Mouse (Mus musculus) midbrain, postnatal 0 days (tissue): ENCODE data around the gene Xrcc4. TPM values are rescaled to one million over a fixed set of nuclear protein-coding genes. Genes with fewer than 3 reads are reported as not detected.

Experiments
- ATAC-seq: fragments of 200-750 bp; cut with Nextera tagmentation; 2 replicates; pipeline ENCODE4 v1.8.0; 2017; ENCODE audit warnings: moderate number of reproducible peaks, mild to moderate bottlenecking, moderate TSS enrichment, moderate library complexity; ENCODE audit not compliant: low FRiP score
- DNase-seq: peaks from one replicate; pipeline ENCODE4 v3.0.0-alpha.2; 2015; ENCODE audit warnings: low spot score
- H3K27ac ChIP-seq: fragments of 300-500 bp; sonication (generic); 2 replicates; pipeline ENCODE4 v1.5.1; 2014; ENCODE audit warnings: low read depth, mild to moderate bottlenecking, low read length, mixed read lengths
- H3K27me3 ChIP-seq: fragments of 300-500 bp; sonication (generic); 2 replicates; pipeline ENCODE4 v1.6.1; 2014; ENCODE audit warnings: low read length, control low read depth, mixed read lengths; ENCODE audit not compliant: insufficient read depth
- H3K36me3 ChIP-seq: fragments of 300-500 bp; sonication (generic); 2 replicates; pipeline ENCODE4 v1.6.1; 2014; ENCODE audit warnings: low read length, control low read depth, mixed read lengths; ENCODE audit not compliant: insufficient read depth
- H3K4me1 ChIP-seq: fragments of 300-500 bp; sonication (generic); 2 replicates; pipeline ENCODE4 v1.6.1; 2014; ENCODE audit warnings: mild to moderate bottlenecking, control low read depth, antibody characterized with exemption, low read length, mixed read lengths; ENCODE audit not compliant: insufficient read depth
- H3K4me2 ChIP-seq: fragments of 300-500 bp; sonication (generic); 2 replicates; pipeline ENCODE4 v1.6.1; 2014; ENCODE audit warnings: low read depth, mild to moderate bottlenecking, low read length, mixed read lengths; ENCODE audit not compliant: poor library complexity, severe bottlenecking
- H3K4me3 ChIP-seq: fragments of 300-500 bp; sonication (generic); 2 replicates; pipeline ENCODE4 v1.5.1; 2014; ENCODE audit warnings: low read depth, mild to moderate bottlenecking, low read length, moderate library complexity
- H3K9ac ChIP-seq: fragments of 300-500 bp; sonication (generic); replicated peaks from 2 replicates; pipeline ENCODE4 v1.6.1; 2014; ENCODE audit warnings: mild to moderate bottlenecking, low read length, moderate library complexity, mixed read lengths; ENCODE audit not compliant: poor library complexity, severe bottlenecking
- H3K9me3 ChIP-seq: fragments of 300-500 bp; sonication (generic); 2 replicates; pipeline ENCODE4 v1.6.1; 2016; ENCODE audit warnings: low read length, control low read depth
- CTCF ChIP-seq: IDR thresholded peaks from 2 replicates; pipeline ENCODE4 v1.5.1; 2016; ENCODE audit warnings: antibody characterized with exemption, mild to moderate bottlenecking
- WGBS: fragments of 180-500 bp; shearing (Covaris S2); extraction: QIAGEN DNeasy Blood & Tissue Kit; methylation state at CpG from one replicate; pipeline ENCODE4 v1.1.7; 2014; 5-methylcytosine and 5-hydroxymethylcytosine counted together
- polyA plus RNA-seq: library from polyadenylated mRNA; unstranded; fragments of >200 nt; fragmentation: Nextera tagmentation; extraction: Ambion mirVana; gene quantifications from 2 replicates; pipeline ENCODE4 v1.2.1, GENCODE M21; 2015
- total RNA-seq: library from RNA; depleted of rRNA; stranded (reverse); fragments of >200 nt; gene quantifications from 2 replicates; pipeline ENCODE4 v1.2.3, GENCODE M21; 2014

Gene Xrcc4
- total and polyA plus RNA-seq, 2 experiments from 2014 or later, result 14.7 to 19.1 TPM

DNA sequence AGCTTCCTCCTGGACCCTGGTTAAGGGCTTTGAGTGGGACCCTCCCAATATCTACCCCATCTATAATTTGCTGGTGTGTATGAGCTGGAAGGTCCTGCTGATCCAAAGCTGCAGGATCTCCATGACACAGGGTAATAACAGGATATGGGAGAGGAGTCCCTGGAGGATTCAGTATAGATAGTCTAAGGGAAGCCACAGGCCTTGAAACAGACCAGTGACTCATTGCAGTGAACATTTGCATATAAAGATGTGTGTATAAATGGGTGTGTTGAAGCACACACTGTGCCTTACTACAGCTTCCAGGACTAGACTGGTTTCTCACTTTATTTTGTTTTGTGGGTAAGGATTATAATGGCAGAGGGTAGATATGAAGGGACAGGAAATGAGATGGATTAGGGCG lies 83.8 kb downstream of the Xrcc4 start:
- ATAC-seq (no peak), DNase-seq (no peak)
- no peaks in the 10 kb centered on the region for H3K36me3 ChIP-seq
- H3K9ac ChIP-seq, result no peak overlapping the region
- no peak overlapping the region for H3K4me3 ChIP-seq
- H3K9me3 ChIP-seq, result no peaks in the 10 kb centered on the region
- no peaks in the 10 kb centered on the region for H3K4me1 ChIP-seq
- 97% methylated on average over 1 of the region's 1 CpGs for WGBS
- no peak overlapping the region for H3K27ac ChIP-seq
- TF ChIP-seq CTCF, result no peak
- no peak overlapping the region for H3K4me2 ChIP-seq
- H3K27me3 ChIP-seq, result no peaks in the 10 kb centered on the region

DNA sequence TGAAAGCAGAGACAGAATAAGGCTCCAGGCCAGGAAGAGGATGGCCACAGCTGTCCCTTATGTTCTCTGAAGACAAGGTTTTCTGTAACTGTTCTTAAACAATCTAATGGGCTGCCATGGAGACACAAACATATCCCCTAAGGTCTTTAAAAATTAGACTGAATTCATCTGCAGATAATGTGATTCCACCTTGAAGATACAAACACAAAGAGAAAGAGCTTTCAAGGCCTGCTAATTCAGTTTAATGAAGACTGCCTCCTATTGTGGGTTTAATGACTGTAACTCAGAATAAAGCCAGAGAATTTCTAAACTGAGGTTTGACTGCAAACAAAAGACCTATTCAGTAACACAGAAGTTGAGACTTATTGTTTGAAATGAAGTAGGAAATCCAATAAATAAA lies 91.9 kb downstream of the Xrcc4 start:
- Histone ChIP-seq H3K36me3 (no peaks in the 10 kb centered on the region), H3K27me3 (no peaks in the 10 kb centered on the region), H3K4me3 (no peak overlapping the region), H3K4me2 (no peak overlapping the region), H3K9me3 (no peaks in the 10 kb centered on the region), H3K9ac (no peak overlapping the region), H3K27ac (no peak overlapping the region), H3K4me1 (no peaks in the 10 kb centered on the region)
- no peak for TF ChIP-seq CTCF
- ATAC-seq (no peak), DNase-seq (peak; percentile 10)

DNA sequence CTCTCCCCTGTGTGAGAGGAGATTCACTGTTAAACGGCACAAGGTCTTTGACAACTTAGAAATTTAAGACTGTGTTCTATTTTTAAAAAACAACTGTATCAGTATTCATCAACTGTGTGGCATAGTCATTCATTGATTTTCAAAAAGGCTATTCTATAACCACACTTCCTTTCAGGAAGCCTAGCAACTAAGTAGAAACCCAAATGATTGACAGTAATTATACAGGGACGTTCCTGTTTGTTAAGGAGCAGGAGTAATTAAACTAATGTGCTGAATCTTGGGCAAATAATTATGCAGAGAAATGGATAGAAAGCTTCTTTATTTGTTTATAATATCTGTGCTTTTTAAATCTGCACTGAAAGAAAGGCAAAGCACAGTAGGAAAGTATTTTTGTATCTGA lies 103.3 kb downstream of the Xrcc4 start:
- no peaks in the 10 kb centered on the region for H3K9me3 ChIP-seq
- H3K27ac ChIP-seq, result no peak overlapping the region
- no peak overlapping the region for H3K4me2 ChIP-seq
- H3K9ac ChIP-seq, result no peak overlapping the region
- no peaks in the 10 kb centered on the region for H3K4me1 ChIP-seq
- no peak overlapping the region for H3K4me3 ChIP-seq
- no peak for DNase-seq
- no peaks in the 10 kb centered on the region for H3K36me3 ChIP-seq
- no peaks in the 10 kb centered on the region for H3K27me3 ChIP-seq
- ATAC-seq, result no peak
- no peak for TF ChIP-seq CTCF
- WGBS, result 35% methylated on average over 2 of the region's 2 CpGs

DNA sequence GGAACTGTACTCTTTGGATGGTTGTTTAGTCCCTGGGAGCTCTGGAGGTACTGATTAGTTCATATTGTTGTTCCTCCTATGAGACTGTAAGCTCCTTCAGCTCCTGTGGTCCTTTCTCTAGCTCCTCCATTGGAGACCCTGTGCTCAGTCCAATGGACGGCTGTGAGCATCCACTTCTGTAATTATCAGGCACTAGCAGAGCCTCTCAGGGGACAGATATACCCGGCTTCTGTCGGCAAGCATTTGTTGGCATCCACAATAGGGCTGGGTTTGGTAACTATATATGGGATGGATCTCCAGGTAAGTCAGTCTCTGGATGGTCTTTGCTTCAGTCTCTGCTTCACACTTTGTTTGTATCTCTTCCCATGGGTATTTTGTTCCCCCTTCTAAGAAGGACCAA lies 118.5 kb downstream of the Xrcc4 start:
- no peak for TF ChIP-seq CTCF
- H3K4me2 ChIP-seq, result no peak overlapping the region
- 82% methylated on average over 3 of the region's 3 CpGs for WGBS
- no peaks in the 10 kb centered on the region for H3K36me3 ChIP-seq
- no peak overlapping the region for H3K4me3 ChIP-seq
- H3K4me1 ChIP-seq, result no peaks in the 10 kb centered on the region
- H3K9ac ChIP-seq, result no peak overlapping the region
- no peaks in the 10 kb centered on the region for H3K27me3 ChIP-seq
- H3K27ac ChIP-seq, result no peak overlapping the region
- ATAC-seq (no peak), DNase-seq (no peak)
- no peaks in the 10 kb centered on the region for H3K9me3 ChIP-seq

DNA sequence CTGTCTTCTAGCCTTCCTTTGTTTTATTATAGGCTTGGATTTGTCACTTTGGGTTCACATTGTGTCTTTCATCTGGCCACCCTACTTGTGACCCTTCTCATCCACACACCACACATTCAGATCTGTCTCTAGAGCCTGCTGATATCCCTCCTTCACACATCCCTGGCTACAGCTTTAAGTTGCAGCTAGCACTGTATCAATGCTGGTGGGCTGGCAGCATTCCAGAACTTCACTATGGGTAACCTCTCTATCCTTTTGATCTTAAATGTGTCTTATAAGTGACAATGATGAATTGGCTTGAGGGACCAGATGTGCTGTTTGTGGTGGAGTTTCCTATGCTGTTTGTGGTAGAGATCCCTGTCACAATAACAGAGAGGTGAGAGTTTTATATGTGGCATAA lies 120.7 kb downstream of the Xrcc4 start:
- no peak for ATAC-seq
- Histone ChIP-seq H3K27ac (no peak overlapping the region), H3K27me3 (no peaks in the 10 kb centered on the region), H3K4me2 (no peak overlapping the region), H3K9ac (no peak overlapping the region), H3K9me3 (no peaks in the 10 kb centered on the region), H3K4me1 (no peaks in the 10 kb centered on the region), H3K4me3 (no peak overlapping the region), H3K36me3 (no peaks in the 10 kb centered on the region)
- DNase-seq, result no peak
- no peak for TF ChIP-seq CTCF

DNA sequence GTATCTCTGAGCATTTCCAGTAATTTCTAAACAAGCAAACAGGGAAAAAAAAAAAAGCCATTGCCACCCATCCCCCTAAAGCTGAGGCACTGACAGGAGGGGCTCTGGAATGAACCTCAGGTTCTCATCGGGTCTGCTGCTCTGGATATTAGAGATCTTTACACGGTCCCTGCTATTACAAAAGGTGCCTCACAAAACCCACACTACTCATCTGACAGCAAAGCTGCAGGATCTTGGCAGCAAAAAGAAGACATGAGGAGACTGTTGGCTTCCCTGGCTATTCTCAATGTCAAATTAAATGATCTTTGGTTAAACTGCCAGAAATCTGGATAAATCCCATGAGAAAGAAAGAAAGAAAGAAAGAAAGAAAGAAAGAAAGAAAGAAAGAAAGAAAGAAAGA lies 145.1 kb downstream of the Xrcc4 start:
- 28% methylated on average over 2 of the region's 2 CpGs for WGBS
- ATAC-seq (no peak), DNase-seq (peak; percentile 70)
- no peak overlapping the region for H3K9ac ChIP-seq
- H3K9me3 ChIP-seq, result no peaks in the 10 kb centered on the region
- H3K4me2 ChIP-seq, result no peak overlapping the region
- no peaks in the 10 kb centered on the region for H3K4me1 ChIP-seq
- no peak overlapping the region for H3K4me3 ChIP-seq
- no peaks in the 10 kb centered on the region for H3K27me3 ChIP-seq
- H3K36me3 ChIP-seq, result no peaks in the 10 kb centered on the region
- no peak overlapping the region for H3K27ac ChIP-seq
- no peak for TF ChIP-seq CTCF

DNA sequence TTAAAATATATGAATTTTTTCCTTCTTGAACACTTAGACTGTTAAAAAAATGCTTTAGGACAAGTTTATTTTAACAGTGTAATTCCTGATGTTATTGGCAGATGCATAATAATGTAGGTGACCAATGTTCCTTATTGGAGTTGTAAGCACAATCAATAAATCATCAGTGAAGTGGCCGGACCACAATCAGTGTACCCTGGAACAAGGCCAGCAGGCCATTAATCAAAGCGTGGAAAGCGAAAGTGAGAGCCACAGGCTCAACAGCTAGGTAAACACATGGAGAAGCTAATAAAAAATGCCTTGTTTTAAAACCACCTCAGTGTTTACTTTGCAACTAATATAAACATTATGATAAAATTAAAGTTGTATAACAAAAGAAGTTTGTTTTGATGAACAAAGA lies 159.9 kb downstream of the Xrcc4 start:
- Histone ChIP-seq H3K4me2 (no peak overlapping the region), H3K27ac (no peak overlapping the region), H3K9me3 (no peaks in the 10 kb centered on the region), H3K27me3 (no peaks in the 10 kb centered on the region), H3K4me3 (no peak overlapping the region), H3K4me1 (no peaks in the 10 kb centered on the region), H3K36me3 (no peaks in the 10 kb centered on the region), H3K9ac (no peak overlapping the region)
- DNase-seq (peak; percentile 53), ATAC-seq (no peak)
- no peak for TF ChIP-seq CTCF
- 48% methylated on average over 3 of the region's 3 CpGs for WGBS
